Mouse (Mus musculus): ENCODE measurements around the gene Acot8. TPM values are rescaled to one million over a fixed set of nuclear protein-coding genes. Genes with fewer than 3 reads are reported as not detected.

The Acot8 gene
- total and polyA plus RNA-seq, 3 experiments: 11.9 to 26.8 (median 15.8) TPM

- TF ChIP-seq ZNF384 (IDR thresholded peaks at IDR 0.05; ENCODE audit: low read depth, low read length) (no peak), IRF4 (IDR thresholded peaks at IDR 0.05; ENCODE audit: low read depth, low read length) (no peak), BHLHE40 (IDR thresholded peaks at IDR 0.05; ENCODE audit: low read depth, low read length) (no peak), ZC3H11A (IDR thresholded peaks at IDR 0.05; ENCODE audit: low read depth, low read length) (no peak), NRF1 (IDR thresholded peaks at IDR 0.05; ENCODE audit: low read depth, low read length) (no peak), POLR2A (IDR thresholded peaks at IDR 0.05; ENCODE audit: low read depth, low read length) (no peak), ETS1 (conservative IDR thresholded peaks at IDR 0.05; ENCODE audit: low read depth, low read length) (no peak), POLR2AphosphoS2 (IDR thresholded peaks at IDR 0.05; ENCODE audit: low read depth, low read length) (no peak), MAZ (IDR thresholded peaks at IDR 0.05; ENCODE audit: low read depth, low read length) (no peak), USF2 (conservative IDR thresholded peaks at IDR 0.05; ENCODE audit: low read depth, low read length) (no peak), UBTF (IDR thresholded peaks at IDR 0.05; ENCODE audit: low read depth, low read length) (no peak), JUN (IDR thresholded peaks at IDR 0.05; ENCODE audit: insufficient read depth, low read depth, low read length) (no peak), MYC (IDR thresholded peaks at IDR 0.05; ENCODE audit: low read depth, low read length) (no peak)
- DNase-seq (ENCODE audit: extremely low read depth): no peak
- Histone ChIP-seq H3K27me3 (replicated peaks) (no peaks in the 10 kb centered on the region), H3K4me3 (replicated peaks in 1 of 3; ENCODE audit: low read depth in 2 of 3, low read length in 2 of 3, poor library complexity in 1 of 3) (no peak overlapping the region), H3K9ac (ENCODE audit: insufficient read depth, low read depth) (no peak overlapping the region), H3K9me3 (replicated peaks; ENCODE audit: low read length) (no peaks in the 10 kb centered on the region), H3K27ac (ENCODE audit: insufficient read depth, low read depth) (no peak overlapping the region), H3K79me2 (replicated peaks; ENCODE audit: control insufficient read depth, extremely low read depth, insufficient read depth, poor library complexity, severe bottlenecking) (no peaks in the 10 kb centered on the region), H3K4me1 (ENCODE audit: control insufficient read depth in 1 of 2, insufficient read depth in 2 of 2) (peaks cover 0 to 18% of the 10 kb centered on the region in 2 experiments; a peak in 3 of 4 replicates), H3K36me3 (replicated peaks in 1 of 2; ENCODE audit: control insufficient read depth in 1 of 2, insufficient read depth in 1 of 2, low read length in 1 of 2) (peaks cover 76 to 92% of the 10 kb centered on the region in 2 experiments), H3K4me2 (ENCODE audit: insufficient read depth, low read depth, poor library complexity, severe bottlenecking) (no peak overlapping the region)
- in situ Hi-C loops (cut with MboI; ENCODE audit: low pct_ligation_motif_present, low pct_unique_long_range_greater_than_20kb, low sequenced_read_pairs): no loop called here
- dilution Hi-C loops (cut with MboI; ENCODE audit: extremely low pct_ligation_motif_present, extremely low pct_unique_long_range_greater_than_20kb, low sequenced_read_pairs): no loop called here
Observed at GRCm38 (mm10) chr2:164761971-164762370, 42.7 kb downstream of the Acot8 start.

- Histone ChIP-seq H3K4me2 (ENCODE audit: insufficient read depth, low read depth, poor library complexity, severe bottlenecking) (no peak overlapping the region), H3K27me3 (replicated peaks) (no peaks in the 10 kb centered on the region), H3K4me3 (replicated peaks in 1 of 3; ENCODE audit: low read depth in 2 of 3, low read length in 2 of 3, poor library complexity in 1 of 3) (no peak overlapping the region), H3K36me3 (replicated peaks in 1 of 2; ENCODE audit: control insufficient read depth in 1 of 2, insufficient read depth in 1 of 2, low read length in 1 of 2) (peaks cover 79 to 94% of the 10 kb centered on the region in 2 experiments), H3K4me1 (ENCODE audit: control insufficient read depth in 1 of 2, insufficient read depth in 2 of 2) (peaks cover 0 to 18% of the 10 kb centered on the region in 2 experiments; a peak in 3 of 4 replicates), H3K9me3 (replicated peaks; ENCODE audit: low read length) (no peaks in the 10 kb centered on the region), H3K9ac (ENCODE audit: insufficient read depth, low read depth) (no peak overlapping the region), H3K79me2 (replicated peaks; ENCODE audit: control insufficient read depth, extremely low read depth, insufficient read depth, poor library complexity, severe bottlenecking) (no peaks in the 10 kb centered on the region), H3K27ac (ENCODE audit: insufficient read depth, low read depth) (no peak overlapping the region)
- DNase-seq (ENCODE audit: extremely low read depth): no peak
- dilution Hi-C loops (cut with MboI; ENCODE audit: extremely low pct_ligation_motif_present, extremely low pct_unique_long_range_greater_than_20kb, low sequenced_read_pairs) (no loop called here), in situ Hi-C loops (cut with MboI; ENCODE audit: low pct_ligation_motif_present, low pct_unique_long_range_greater_than_20kb, low sequenced_read_pairs) (no loop called here)
- TF ChIP-seq CTCF (conservative IDR thresholded peaks at IDR 0.05 in 1 of 2, IDR thresholded peaks at IDR 0.05 in 1 of 2; ENCODE audit: low read depth in 2 of 2, low read length in 2 of 2) (no peak), MXI1 (IDR thresholded peaks at IDR 0.05; ENCODE audit: low read depth, low read length) (no peak), CHD1 (IDR thresholded peaks at IDR 0.05; ENCODE audit: low read depth, low read length) (no peak), ZNF384 (IDR thresholded peaks at IDR 0.05; ENCODE audit: low read depth, low read length) (no peak), TBP (conservative IDR thresholded peaks at IDR 0.05; ENCODE audit: low read depth, low read length) (no peak), PAX5 (IDR thresholded peaks at IDR 0.05; ENCODE audit: low read length) (no peak), USF1 (IDR thresholded peaks at IDR 0.05; ENCODE audit: low read depth, low read length) (no peak), JUND (conservative IDR thresholded peaks at IDR 0.05; ENCODE audit: low read depth, low read length) (no peak), CHD2 (IDR thresholded peaks at IDR 0.05; ENCODE audit: low read length) (no peak), RAD21 (IDR thresholded peaks at IDR 0.05; ENCODE audit: low read depth, low read length) (no peak), ZKSCAN1 (IDR thresholded peaks at IDR 0.05; ENCODE audit: borderline replicate concordance, low read depth, low read length) (no peak), IRF4 (IDR thresholded peaks at IDR 0.05; ENCODE audit: low read depth, low read length) (no peak)
Observed at GRCm38 (mm10) chr2:164761502-164761901, 43.2 kb downstream of the Acot8 start.

Measured in CH12.LX (cell line).